Mouse (Mus musculus) lung, postnatal 0 days (tissue): Measurements from ENCODE around the gene Zfp607a. TPM values are rescaled to one million over a fixed set of nuclear protein-coding genes. Genes with fewer than 3 reads are reported as not detected.
"Not testable (repeated sequence)": the region's sequence is repeated elsewhere in the genome, so short reads cannot be mapped to it uniquely, and the experiment has no call there.

Source experiments
- ATAC-seq: fragments of 200-750 bp; cut with Nextera tagmentation; 2 replicates; pipeline ENCODE4 v1.8.0; 2017; ENCODE audit warnings: moderate library complexity
- DNase-seq: peaks from one replicate; pipeline ENCODE4 v3.0.0-alpha.2; 2016; ENCODE audit warnings: low spot score
- H3K27ac ChIP-seq: fragments of 300-500 bp; sonication (generic); 2 replicates; pipeline ENCODE4 v1.5.1; 2014; ENCODE audit warnings: antibody characterized with exemption, mild to moderate bottlenecking, low read length, mixed read lengths
- H3K27me3 ChIP-seq: fragments of 300-500 bp; sonication (generic); replicated peaks from 2 replicates; pipeline ENCODE4 v1.6.1; 2014; ENCODE audit warnings: low read length, mixed read lengths; ENCODE audit not compliant: insufficient read depth
- H3K36me3 ChIP-seq: fragments of 300-500 bp; sonication (generic); 2 replicates; pipeline ENCODE4 v1.6.1; 2014; ENCODE audit warnings: low read length, mixed read lengths; ENCODE audit not compliant: insufficient read depth
- H3K4me1 ChIP-seq: fragments of 300-500 bp; sonication (generic); 2 replicates; pipeline ENCODE4 v1.6.1; 2014; ENCODE audit warnings: antibody characterized with exemption, low read depth, low read length, mixed read lengths; ENCODE audit not compliant: insufficient read depth
- H3K4me2 ChIP-seq: fragments of 300-500 bp; sonication (generic); replicated peaks from 2 replicates; pipeline ENCODE4 v1.6.1; 2014; ENCODE audit warnings: low read depth, mild to moderate bottlenecking, low read length, moderate library complexity, mixed read lengths
- H3K4me3 ChIP-seq: fragments of 300-500 bp; sonication (generic); 2 replicates; pipeline ENCODE4 v1.5.1; 2014; ENCODE audit warnings: low read depth, low read length
- H3K9ac ChIP-seq: fragments of 300-500 bp; sonication (generic); replicated peaks from 2 replicates; pipeline ENCODE4 v1.6.1; 2014; ENCODE audit warnings: low read depth, mild to moderate bottlenecking
- H3K9me3 ChIP-seq: fragments of 300-500 bp; sonication (generic); 2 replicates; pipeline ENCODE4 v1.6.1; 2016; ENCODE audit warnings: low read length, mixed read lengths
- CTCF ChIP-seq: IDR thresholded peaks from 2 replicates; pipeline ENCODE4 v1.5.1; 2016; ENCODE audit warnings: antibody characterized with exemption, mild to moderate bottlenecking
- EP300 ChIP-seq: IDR thresholded peaks from 2 replicates; pipeline ENCODE4 v1.6.1; 2016; ENCODE audit warnings: antibody characterized with exemption, mild to moderate bottlenecking, control low read depth
- WGBS: fragments of 180-500 bp; shearing (Covaris S2); extraction: QIAGEN DNeasy Blood & Tissue Kit; methylation state at CpG from one replicate; pipeline ENCODE4 v1.1.7; 2014; 5-methylcytosine and 5-hydroxymethylcytosine counted together
- polyA plus RNA-seq: library from polyadenylated mRNA; unstranded; fragments of >200 nt; fragmentation: Nextera tagmentation; extraction: Ambion mirVana; gene quantifications from 2 replicates; pipeline ENCODE4 v1.2.1, GENCODE M21; 2015

Zfp607a gene
- polyA plus RNA-seq, 1 experiment from 2014 or later = 2.4 TPM

DNA sequence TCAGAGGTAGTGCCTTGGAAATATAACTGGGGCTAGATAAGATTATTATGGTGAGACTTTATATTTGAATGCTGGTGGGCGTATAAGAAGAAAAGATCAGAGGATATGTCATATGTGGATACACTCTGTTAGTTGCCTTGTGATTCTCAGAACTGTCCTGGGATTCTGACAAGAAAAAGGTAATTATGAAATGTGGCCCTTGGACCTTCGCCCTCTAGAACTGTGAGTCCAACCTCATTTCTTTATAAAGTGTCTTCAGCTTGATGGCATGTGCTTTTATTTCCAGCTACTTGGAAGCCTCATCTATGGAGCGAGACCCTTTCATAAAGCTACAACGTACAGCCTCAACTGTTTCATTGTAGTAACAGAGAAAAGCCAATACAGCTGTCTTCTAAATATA is 43.3 kb downstream of the Zfp607a start:
- ATAC-seq = no peak
- 93% methylated on average over 4 of the region's 4 CpGs for WGBS
- DNase-seq = no peak

DNA sequence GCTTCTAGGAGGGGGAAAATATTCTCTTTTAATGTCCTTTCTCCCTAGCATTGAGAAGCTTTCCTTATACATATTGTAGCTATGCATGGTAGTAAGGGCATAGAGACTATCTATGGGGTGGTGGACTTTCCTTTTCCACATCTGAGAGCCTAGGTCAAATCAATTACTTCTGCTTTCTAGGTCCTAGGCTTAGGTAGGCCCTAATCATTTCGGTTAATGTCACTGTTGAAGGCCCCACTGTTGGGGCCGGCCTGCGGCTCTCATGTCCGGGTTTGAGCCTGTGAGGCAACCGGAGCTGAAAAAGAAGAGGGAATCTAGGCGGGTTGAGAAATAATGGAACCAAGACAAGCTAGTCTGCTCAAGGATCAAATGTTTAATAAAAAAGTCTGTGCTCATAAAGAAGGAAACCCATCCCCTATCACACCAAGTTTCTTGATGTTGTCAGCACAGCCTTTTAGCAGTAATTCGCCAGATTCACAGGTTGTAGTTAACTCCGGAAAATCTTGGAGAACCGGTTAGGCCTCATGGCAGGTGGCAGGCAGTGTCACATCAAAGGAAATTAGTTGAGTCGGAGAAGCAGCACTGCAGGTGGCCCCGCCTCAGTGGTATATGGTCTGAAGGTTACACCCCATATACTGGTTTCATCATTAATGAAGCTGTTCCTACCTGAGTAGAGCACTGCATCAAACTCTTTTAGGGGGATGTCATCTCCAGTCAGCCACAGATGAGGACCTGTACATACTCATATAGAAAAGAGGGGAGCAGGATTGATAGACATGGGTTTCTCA is 47.9 kb downstream of the Zfp607a start:
- H3K4me1 ChIP-seq = no peaks in the 10 kb centered on the region
- no peak overlapping the region for H3K27ac ChIP-seq
- no peak for ATAC-seq
- H3K9ac ChIP-seq = no peak overlapping the region
- H3K4me2 ChIP-seq = no peak overlapping the region
- H3K4me3 ChIP-seq = no peak overlapping the region
- 63% methylated on average over 11 of the region's 11 CpGs for WGBS
- no peaks in the 10 kb centered on the region for H3K36me3 ChIP-seq
- TF ChIP-seq EP300 = no peak
- H3K27me3 ChIP-seq = no peaks in the 10 kb centered on the region
- H3K9me3 ChIP-seq = no peaks in the 10 kb centered on the region
- no peak for DNase-seq

More for the DNA sequence above, 43.3 kb downstream of the Zfp607a start:
- no peak overlapping the region for H3K9ac ChIP-seq
- H3K4me1 ChIP-seq = no peaks in the 10 kb centered on the region
- no peak overlapping the region for H3K27ac ChIP-seq
- no peaks in the 10 kb centered on the region for H3K9me3 ChIP-seq
- no peaks in the 10 kb centered on the region for H3K36me3 ChIP-seq
- H3K4me3 ChIP-seq = no peak overlapping the region
- TF ChIP-seq EP300 = no peak
- TF ChIP-seq CTCF = no peak
- no peak overlapping the region for H3K4me2 ChIP-seq
- no peaks in the 10 kb centered on the region for H3K27me3 ChIP-seq

DNA sequence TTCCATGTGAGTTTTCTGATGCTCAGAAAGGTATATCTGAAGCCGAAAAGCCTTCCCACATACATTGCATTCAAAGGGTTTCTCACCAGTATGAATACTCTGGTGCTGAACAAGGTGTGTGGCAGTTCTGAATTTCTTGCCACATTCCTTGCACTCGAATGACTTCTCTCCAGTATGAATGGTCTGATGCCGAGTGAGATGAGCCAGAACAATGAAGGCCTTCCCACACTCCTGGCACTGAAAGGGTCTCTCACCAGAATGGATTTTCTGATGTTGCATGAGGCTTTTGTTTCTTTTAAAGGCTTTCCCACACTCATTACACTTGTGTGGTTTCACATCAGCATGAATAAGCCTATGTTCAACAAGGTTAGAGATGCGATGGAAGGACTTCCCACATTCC is 53.6 kb downstream of the Zfp607a start:
- not testable (repeated sequence) for H3K9ac ChIP-seq, H3K9me3 ChIP-seq, H3K36me3 ChIP-seq, DNase-seq, H3K4me3 ChIP-seq, H3K4me2 ChIP-seq, H3K27me3 ChIP-seq, H3K4me1 ChIP-seq, ATAC-seq, H3K27ac ChIP-seq
- 95% methylated on average over 3 of the region's 4 CpGs for WGBS

- DNase-seq, H3K9ac ChIP-seq, H3K36me3 ChIP-seq, H3K4me2 ChIP-seq, ATAC-seq, H3K27ac ChIP-seq, H3K4me3 ChIP-seq, H3K4me1 ChIP-seq, H3K9me3 ChIP-seq, H3K27me3 ChIP-seq: not testable (repeated sequence)
- WGBS = 37% methylated on average over 4 of the region's 4 CpGs
These were observed 69.7 kb downstream of the Zfp607a start for GRCm38 (mm10) chr7:27927041-27927440.

DNA sequence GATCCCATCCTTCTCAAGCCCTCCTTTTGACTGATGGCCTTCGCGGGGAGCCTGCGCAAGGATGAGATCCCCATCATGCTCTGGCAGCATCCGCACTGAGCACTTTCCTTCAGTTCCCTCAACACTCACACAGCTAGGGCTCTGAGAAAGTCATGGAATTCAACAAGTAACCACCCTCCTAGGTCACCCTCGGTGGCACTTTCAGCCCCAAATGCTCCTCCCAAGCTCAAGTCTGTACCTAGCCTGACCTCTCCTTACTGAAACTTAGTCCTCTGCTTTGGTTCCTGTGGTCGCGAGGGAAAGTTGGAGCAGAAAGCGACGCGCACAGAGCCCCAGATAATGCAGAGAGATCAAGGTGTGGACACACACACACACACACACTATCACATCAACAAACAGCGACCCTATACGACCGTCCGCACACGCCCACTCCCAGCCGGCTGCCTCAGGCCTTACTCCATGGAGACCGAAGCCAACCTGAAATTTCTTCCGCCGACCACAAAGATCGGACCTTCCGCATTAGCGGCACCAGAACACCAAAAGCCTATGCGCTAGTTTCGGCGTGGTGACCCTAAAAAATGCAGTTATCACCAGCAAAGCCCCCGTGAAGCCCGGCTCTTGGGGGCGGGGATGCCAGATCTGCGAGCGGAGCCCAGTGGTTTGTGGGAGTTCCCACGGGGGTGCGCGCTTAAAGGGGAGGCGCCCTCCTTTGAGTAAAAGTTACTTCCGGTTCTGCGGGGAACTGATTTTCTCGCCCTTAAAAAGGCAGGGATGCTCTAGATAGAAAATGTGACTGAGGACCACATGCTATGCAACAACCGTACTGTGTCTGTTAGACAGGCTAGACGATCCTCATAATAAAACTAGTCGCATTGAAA is 71.7 kb downstream of the Zfp607a start, which contains the start of gene Zfp974:
TSS of gene Zfp974 (minus strand) at position 643 of the 878 bp plus-strand sequence.
- peak within 1 kb of the TSS; percentile 75 for H3K4me2 ChIP-seq
- peaks cover 2% of the 10 kb centered on the region; the same call in 1 of the 2 replicates for H3K4me1 ChIP-seq
- peak; percentile 89 for ATAC-seq
- no peaks in the 10 kb centered on the region for H3K36me3 ChIP-seq
- H3K27me3 ChIP-seq = no peaks in the 10 kb centered on the region
- no peak within 1 kb of the TSS for H3K27ac ChIP-seq
- TF ChIP-seq CTCF (no peak), EP300 (0 out of 2 replicates have a peak, but pooled peaks have one; percentile 14)
- 3% methylated on average over 40 of the region's 40 CpGs for WGBS
- H3K9me3 ChIP-seq = no peaks in the 10 kb centered on the region
- peak; percentile 90 for DNase-seq
- H3K4me3 ChIP-seq = peak within 1 kb of the TSS; percentile 69
- peak within 1 kb of the TSS; percentile 64 for H3K9ac ChIP-seq

Other genes with a start within 250 kb of the Zfp607a start
- gene Ttc9b, start 203.6 kb upstream of the Zfp607a start, polyA plus RNA-seq = 0.12 TPM in 1 of 2 replicates, not detected in the other
- 4.9 TPM in 2 replicates for gene Map3k10, start 182.9 kb upstream of the Zfp607a start, polyA plus RNA-seq
- gene Zfp607b, start 168.2 kb upstream of the Zfp607a start, polyA plus RNA-seq = 2.2 and 2.8 TPM in 2 replicates
- 12.6 and 13.6 TPM in 2 replicates for gene Zfp60, start 126.1 kb upstream of the Zfp607a start, polyA plus RNA-seq
- gene Zfp626, start 50.3 kb upstream of the Zfp607a start, polyA plus RNA-seq = 1.7 and 2.0 TPM in 2 replicates
- gene Zfp59, start 18.9 kb upstream of the Zfp607a start, polyA plus RNA-seq = 3.8 and 4.5 TPM in 2 replicates
- gene Zfp974, start 71.9 kb downstream of the Zfp607a start, polyA plus RNA-seq = 5.2 and 5.5 TPM in 2 replicates
- 8.5 and 10.2 TPM in 2 replicates for gene Zfp780b, start 121.6 kb downstream of the Zfp607a start, polyA plus RNA-seq
- 1.0 TPM in 2 replicates for gene Zfp850, start 156.6 kb downstream of the Zfp607a start, polyA plus RNA-seq
- 153 and 170 TPM in 2 replicates for gene Psmc4, start 192.6 kb downstream of the Zfp607a start, polyA plus RNA-seq
- gene Fcgbp, start 213.7 kb downstream of the Zfp607a start, polyA plus RNA-seq = 1.9 and 2.2 TPM in 2 replicates